Mouse (Mus musculus): ENCODE results near the gene Samd10. TPM values are rescaled to one million over a fixed set of nuclear protein-coding genes. Genes with fewer than 3 reads are reported as not detected.

Gene Samd10
- polyA plus RNA-seq, 1 experiment from 2014 or later = 17.7 TPM

Small RNA genes within 50 kb of the gene (microRNA-seq; reads per million reads assigned to microRNA genes)
- not detected for gene Mir7006

Other genes with a start within 250 kb of the Samd10 start
- 35.0 and 40.2 TPM in 2 replicates for gene Zgpat, start 234.3 kb downstream of the Samd10 start, polyA plus RNA-seq (2014; fragmentation: Nextera tagmentation; extraction: Ambion mirVana)
- 57.3 and 63.7 TPM in 2 replicates for gene Arfrp1, start 233.8 kb downstream of the Samd10 start, polyA plus RNA-seq (2014; fragmentation: Nextera tagmentation; extraction: Ambion mirVana)
- gene Lime1, start 219.1 kb downstream of the Samd10 start, polyA plus RNA-seq (2014; fragmentation: Nextera tagmentation; extraction: Ambion mirVana) = 20.9 and 26.7 TPM in 2 replicates
- 9.8 and 10.1 TPM in 2 replicates for gene Zbtb46, start 139.8 kb downstream of the Samd10 start, polyA plus RNA-seq (2014; fragmentation: Nextera tagmentation; extraction: Ambion mirVana)
- gene Abhd16b, start 106.0 kb downstream of the Samd10 start, polyA plus RNA-seq (2014; fragmentation: Nextera tagmentation; extraction: Ambion mirVana) = 0.08 and 0.21 TPM in 2 replicates
- 165 and 175 TPM in 2 replicates for gene Tpd52l2, start 102.1 kb downstream of the Samd10 start, polyA plus RNA-seq (2014; fragmentation: Nextera tagmentation; extraction: Ambion mirVana)
- gene Dnajc5, start 78.7 kb downstream of the Samd10 start, polyA plus RNA-seq (2014; fragmentation: Nextera tagmentation; extraction: Ambion mirVana) = 75.3 and 80.9 TPM in 2 replicates
- gene Uckl1, start 14.3 kb downstream of the Samd10 start, polyA plus RNA-seq (2014; fragmentation: Nextera tagmentation; extraction: Ambion mirVana) = 34.4 and 39.7 TPM in 2 replicates
- gene Prpf6, start 7.3 kb downstream of the Samd10 start, polyA plus RNA-seq (2014; fragmentation: Nextera tagmentation; extraction: Ambion mirVana) = 78.7 and 82.5 TPM in 2 replicates
- gene Zfp512b, start 6.4 kb downstream of the Samd10 start, polyA plus RNA-seq (2014; fragmentation: Nextera tagmentation; extraction: Ambion mirVana) = 30.9 and 41.1 TPM in 2 replicates
- gene Gm29797, start 57.8 kb upstream of the Samd10 start, polyA plus RNA-seq (2014; fragmentation: Nextera tagmentation; extraction: Ambion mirVana) = 0.68 and 0.88 TPM in 2 replicates
- gene Sox18, start 72.4 kb upstream of the Samd10 start, polyA plus RNA-seq (2014; fragmentation: Nextera tagmentation; extraction: Ambion mirVana) = 21.4 and 22.0 TPM in 2 replicates
- gene Tcea2, start 81.1 kb upstream of the Samd10 start, polyA plus RNA-seq (2014; fragmentation: Nextera tagmentation; extraction: Ambion mirVana) = 23.2 and 25.2 TPM in 2 replicates
- 92.5 and 97.1 TPM in 2 replicates for gene Rgs19, start 94.8 kb upstream of the Samd10 start, polyA plus RNA-seq (2014; fragmentation: Nextera tagmentation; extraction: Ambion mirVana)
- not detected in 2 replicates for gene Lkaaear1, start 99.2 kb upstream of the Samd10 start, polyA plus RNA-seq (2014; fragmentation: Nextera tagmentation; extraction: Ambion mirVana)
- 0.69 and 1.0 TPM in 2 replicates for gene Oprl1, start 115.8 kb upstream of the Samd10 start, polyA plus RNA-seq (2014; fragmentation: Nextera tagmentation; extraction: Ambion mirVana)
- gene Myt1, start 164.1 kb upstream of the Samd10 start, polyA plus RNA-seq (2014; fragmentation: Nextera tagmentation; extraction: Ambion mirVana) = 0.08 and 0.23 TPM in 2 replicates
- gene Pcmtd2, start 238.6 kb upstream of the Samd10 start, polyA plus RNA-seq (2014; fragmentation: Nextera tagmentation; extraction: Ambion mirVana) = 42.6 and 44.1 TPM in 2 replicates